10 mouse cellular contexts compared by ENCODE assay signal in genomic region chr11:112784347-112784902, GRCm38 (mm10). TPM values are rescaled to one million over a fixed set of nuclear protein-coding genes. Genes with fewer than 3 reads are reported as not detected.
DNase-seq lines count a peak whose midpoint lies in the region; ATAC-seq and TF ChIP-seq lines count a peak whose summit lies in the region.
"Had no signal": no experiment of that assay in that cellular context is flagged by ENCODE, and none has a peak within 500 bp of the region (broad histone marks: within the 10 kb centered on the region; RNA-seq: fewer than 3 reads in every experiment).

No protein-coding gene starts in this region.

- H3K27ac ChIP-seq in heart, embryonic 11.5 days (ENCODE audit: low read depth, low read length), result no peak overlapping the region
- no peak overlapping the region for H3K27ac ChIP-seq in ES-Bruce4 (ENCODE audit: insufficient read depth, low read length)
- peak overlapping the region; percentile 89 for H3K27ac ChIP-seq in forebrain, embryonic 15.5 days (replicated peaks)
- H3K27ac ChIP-seq in liver, embryonic 16.5 days (ENCODE audit: low read length), result no peak overlapping the region
- H3K27ac ChIP-seq in gastrocnemius, adult 2 months, result no peak overlapping the region

- no peak for TF ChIP-seq CTCF in ES-Bruce4 (IDR thresholded peaks at IDR 0.05; ENCODE audit: low read depth, low read length)
- no peak for TF ChIP-seq CTCF in gastrocnemius, adult 2 months (IDR thresholded peaks at IDR 0.05)

- peak overlapping the region; percentile 87 for H3K4me2 ChIP-seq in heart, embryonic 11.5 days
- H3K4me2 ChIP-seq in forebrain, embryonic 15.5 days (replicated peaks), result peak overlapping the region; percentile 99
- peak overlapping the region; percentile 27; the same call in 1 of the 2 replicates for H3K4me2 ChIP-seq in liver, embryonic 16.5 days (ENCODE audit: low read depth, low read length)

- no peak for TF ChIP-seq EP300 in ES-Bruce4 (IDR thresholded peaks at IDR 0.05; ENCODE audit: insufficient read depth, low read depth, low read length)

- H3K9me3 ChIP-seq in heart, embryonic 11.5 days (replicated peaks; ENCODE audit: control insufficient read depth, low read length), result no peaks in the 10 kb centered on the region
- no peaks in the 10 kb centered on the region for H3K9me3 ChIP-seq in ES-Bruce4 (replicated peaks; ENCODE audit: control insufficient read depth, insufficient read depth, low read length, poor library complexity, severe bottlenecking)
- no peaks in the 10 kb centered on the region for H3K9me3 ChIP-seq in forebrain, embryonic 15.5 days
- H3K9me3 ChIP-seq in liver, embryonic 16.5 days (replicated peaks; ENCODE audit: control insufficient read depth, low read length), result no peaks in the 10 kb centered on the region

- 2% methylated on average over 30 of the region's 30 CpGs for WGBS in heart, embryonic 11.5 days (ENCODE audit: insufficient replicate concordance)
- WGBS in forebrain, embryonic 15.5 days, result 2% methylated on average over 30 of the region's 30 CpGs
- WGBS in liver, embryonic 16.5 days (ENCODE audit: insufficient replicate concordance), result 2% methylated on average over 30 of the region's 30 CpGs

- peaks cover 12% of the 10 kb centered on the region for H3K4me1 ChIP-seq in heart, embryonic 11.5 days (ENCODE audit: control insufficient read depth, insufficient read depth, low read length)
- H3K4me1 ChIP-seq in ES-Bruce4 (ENCODE audit: control insufficient read depth, insufficient read depth, low read length), result no peaks in the 10 kb centered on the region
- H3K4me1 ChIP-seq in forebrain, embryonic 15.5 days, result peaks cover 68% of the 10 kb centered on the region
- H3K4me1 ChIP-seq in liver, embryonic 16.5 days (ENCODE audit: control insufficient read depth, low read depth, low read length), result no peaks in the 10 kb centered on the region; the same call in 1 of the 2 replicates

- no peaks in the 10 kb centered on the region for H3K36me3 ChIP-seq in heart, embryonic 11.5 days (ENCODE audit: control insufficient read depth, insufficient read depth, low read length)
- no peaks in the 10 kb centered on the region for H3K36me3 ChIP-seq in ES-Bruce4 (ENCODE audit: control insufficient read depth, insufficient read depth, low read length, poor library complexity, severe bottlenecking)
- no peaks in the 10 kb centered on the region for H3K36me3 ChIP-seq in forebrain, embryonic 15.5 days
- H3K36me3 ChIP-seq in liver, embryonic 16.5 days (ENCODE audit: control insufficient read depth, insufficient read depth), result no peaks in the 10 kb centered on the region

- H3K4me3 ChIP-seq in heart, embryonic 11.5 days (ENCODE audit: low read depth, low read length), result peak overlapping the region; percentile 63
- peak overlapping the region; percentile 27 for H3K4me3 ChIP-seq in ES-Bruce4 (ENCODE audit: low read depth, low read length)
- peak overlapping the region; percentile 79 for H3K4me3 ChIP-seq in forebrain, embryonic 15.5 days
- no peak overlapping the region for H3K4me3 ChIP-seq in liver, embryonic 16.5 days (ENCODE audit: low read depth, low read length)
- H3K4me3 ChIP-seq in gastrocnemius, adult 2 months, result no peak overlapping the region

- intact Hi-C loops in heart, postnatal 14 days (cut with DNase I), result loop anchor here (5.0 to 10.0 kb wide), 2 partner anchors 58 to 200 kb away; no protein-coding TSS in a partner anchor
- intact Hi-C loops in gastrocnemius, adult 2 months (cut with DNase I), result no loop called here

- no peak for DNase-seq in heart, postnatal 14 days
- DNase-seq in adrenal gland, postnatal 14 days, result no peak
- DNase-seq in gastrocnemius, adult 2 months, result no peak
- no peak for DNase-seq in kidney, postnatal 10 days
- DNase-seq: cerebellum, adult 8-10 months had no signal

- TF ChIP-seq POLR2A in ES-Bruce4 (IDR thresholded peaks at IDR 0.05; ENCODE audit: insufficient read depth, low read length), result no peak

- peaks cover 50% of the 10 kb centered on the region for H3K27me3 ChIP-seq in heart, embryonic 11.5 days (ENCODE audit: control insufficient read depth, insufficient read depth, low read length)
- peaks cover 35% of the 10 kb centered on the region for H3K27me3 ChIP-seq in ES-Bruce4 (ENCODE audit: control insufficient read depth, insufficient read depth, low read length, poor library complexity, severe bottlenecking)
- H3K27me3 ChIP-seq in forebrain, embryonic 15.5 days, result no peaks in the 10 kb centered on the region
- peaks cover 61% of the 10 kb centered on the region for H3K27me3 ChIP-seq in liver, embryonic 16.5 days (ENCODE audit: control insufficient read depth, insufficient read depth, low read depth, low read length)

- H3K9ac ChIP-seq in heart, embryonic 11.5 days (ENCODE audit: low read depth, low read length), result peak overlapping the region; percentile 56
- H3K9ac ChIP-seq in ES-Bruce4 (ENCODE audit: low read depth, poor library complexity, severe bottlenecking), result no peak overlapping the region
- peak overlapping the region; percentile 78 for H3K9ac ChIP-seq in forebrain, embryonic 15.5 days (replicated peaks)
- H3K9ac ChIP-seq in liver, embryonic 16.5 days (ENCODE audit: low read depth, low read length), result no peak overlapping the region

- ATAC-seq in heart, embryonic 11.5 days (replicated peaks; ENCODE audit: insufficient number of reproducible peaks, low FRiP score, low TSS enrichment), result no peak
- no peak for ATAC-seq in forebrain, embryonic 15.5 days (replicated peaks)
- ATAC-seq in liver, embryonic 16.5 days (ENCODE audit: low read depth), result no peak

RNA-seq across cellular contexts. Expression of gene Sox9, which starts 2.4 kb away (rescaled TPM):
- 42.6 and 44.3 TPM in 2 replicates for polyA plus RNA-seq in heart, embryonic 11.5 days (2014; fragmentation: Nextera tagmentation; extraction: Ambion mirVana)
- total RNA-seq in heart, postnatal 14 days (2021), result 1 to 10 TPM; 2.7 to 2.8 TPM
- 0.33 and 0.43 TPM in 2 replicates for polyA plus RNA-seq in ES-Bruce4 (2011; ENCODE audit: insufficient read depth, insufficient read length, low read depth, missing spikeins)
- polyA plus RNA-seq in forebrain, embryonic 15.5 days (2015; fragmentation: Nextera tagmentation; extraction: Ambion mirVana), result 66.6 and 70.4 TPM in 2 replicates
- 1.1 and 1.4 TPM in 2 replicates for polyA plus RNA-seq in liver, embryonic 16.5 days (2015; fragmentation: Nextera tagmentation; extraction: Ambion mirVana)
- 0.86 and 1.3 TPM in 2 replicates for total RNA-seq in adrenal gland, postnatal 14 days (2021)
- total RNA-seq in gastrocnemius, adult 2 months (2021), result 1 to 10 TPM; 2.3 to 3.4 TPM
- total RNA-seq: megakaryocyte-erythroid progenitor cell, adult 5-6 weeks had no signal

Comparison
In these comparisons a context has a peak if more than half of its experiments do, and no peak if none do; other contexts are left out.
1. H3K4me2 ChIP-seq: peak in every context shown above with its lines; median percentile 99 in forebrain, embryonic 15.5 days; 87 in heart, embryonic 11.5 days; 27 in liver, embryonic 16.5 days.
2. H3K4me3 ChIP-seq: peak in heart, embryonic 11.5 days (single experiment), ES-Bruce4 (single experiment) and forebrain, embryonic 15.5 days (single experiment); none in liver, embryonic 16.5 days (single experiment) and gastrocnemius, adult 2 months (single experiment).
3. H3K9ac ChIP-seq: peak in heart, embryonic 11.5 days (single experiment) and forebrain, embryonic 15.5 days (single experiment); none in ES-Bruce4 (single experiment) and liver, embryonic 16.5 days (single experiment).
4. RNA of gene Sox9, which starts 2.4 kb away (polyA plus RNA-seq): 66.6 to 70.4 TPM in forebrain, embryonic 15.5 days and 42.6 to 44.3 TPM in heart, embryonic 11.5 days; 1.1 to 1.4 TPM in liver, embryonic 16.5 days and 0.33 to 0.43 TPM in ES-Bruce4; every median in the first group is over 10 times any median in the second.